8 mouse cellular contexts compared by ENCODE assay signal in the genomic region with DNA sequence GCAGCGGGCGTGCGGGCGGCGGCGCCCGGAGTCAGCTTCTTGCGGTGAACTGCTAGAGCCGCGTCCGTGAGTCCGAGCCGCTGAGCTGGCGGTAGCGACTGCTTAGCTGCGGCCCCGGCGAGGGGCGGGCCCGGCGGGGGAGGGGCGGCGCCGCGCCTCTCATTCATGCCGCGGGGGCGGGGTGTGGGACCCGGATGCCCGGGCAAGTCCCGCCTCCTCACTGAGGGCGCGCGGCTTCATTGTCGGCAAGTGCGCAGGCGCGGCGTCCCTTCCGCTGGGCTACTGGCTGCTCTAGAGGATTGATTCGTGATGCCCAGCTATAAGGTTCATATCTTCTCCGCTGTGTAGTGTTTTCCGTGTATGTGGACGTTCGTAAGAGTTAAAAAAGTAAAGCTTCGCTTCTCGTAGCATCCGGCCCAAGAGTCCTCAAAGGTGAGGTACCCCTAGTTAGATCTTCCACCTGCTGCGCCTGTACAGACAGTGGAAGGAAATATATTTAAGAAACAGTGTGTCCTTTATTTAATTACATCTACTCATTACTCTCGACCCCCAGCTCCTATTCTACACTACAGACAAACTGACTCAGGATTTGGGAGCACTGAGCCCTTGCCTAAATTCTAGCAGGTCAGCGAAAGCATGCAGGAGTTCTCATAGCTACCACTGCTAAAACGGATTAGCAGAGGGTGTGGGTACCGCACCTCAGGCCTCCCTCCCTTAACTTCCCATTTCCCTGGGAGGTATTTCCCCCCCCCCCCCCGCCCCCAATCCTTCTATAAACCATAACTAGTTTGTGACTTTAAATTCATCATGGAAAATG. TPM values are rescaled to one million over a fixed set of nuclear protein-coding genes. Genes with fewer than 3 reads are reported as not detected.
DNase-seq lines count a peak whose midpoint lies in the region; ATAC-seq and TF ChIP-seq lines count a peak whose summit lies in the region.

Gene Rnf24 (minus strand): TSS at position 146 of the 817 bp plus-strand sequence.

- no peaks in the 10 kb centered on the region for H3K36me3 ChIP-seq in E14TG2a.4 (ENCODE audit: insufficient read depth, low read length)
- H3K36me3 ChIP-seq in forebrain, embryonic 13.5 days (ENCODE audit: poor library complexity, severe bottlenecking): no peaks in the 10 kb centered on the region
- no peaks in the 10 kb centered on the region for H3K36me3 ChIP-seq in neural tube, embryonic 15.5 days

- H3K4me2 ChIP-seq in forebrain, embryonic 13.5 days: peak within 1 kb of the TSS; percentile 71
- H3K4me2 ChIP-seq in neural tube, embryonic 15.5 days: peak within 1 kb of the TSS; percentile 69

- peaks cover 7% of the 10 kb centered on the region for H3K27me3 ChIP-seq in E14TG2a.4 (ENCODE audit: insufficient read depth, low read length)
- H3K27me3 ChIP-seq in forebrain, embryonic 13.5 days: no peaks in the 10 kb centered on the region
- no peaks in the 10 kb centered on the region for H3K27me3 ChIP-seq in neural tube, embryonic 15.5 days (replicated peaks)

- TF ChIP-seq CTCF in E14TG2a.4 (conservative IDR thresholded peaks at IDR 0.05; ENCODE audit: low read length): no peak

- H3K27ac ChIP-seq in forebrain, embryonic 13.5 days: peak within 1 kb of the TSS; percentile 96
- H3K27ac ChIP-seq in neural tube, embryonic 15.5 days (replicated peaks): peak within 1 kb of the TSS; percentile 98

- H3K4me3 ChIP-seq in E14TG2a.4 (replicated peaks; ENCODE audit: low read length): peak within 1 kb of the TSS; percentile 95
- peak within 1 kb of the TSS; percentile 94 for H3K4me3 ChIP-seq in forebrain, embryonic 13.5 days
- H3K4me3 ChIP-seq in neural tube, embryonic 15.5 days (replicated peaks): peak within 1 kb of the TSS; percentile 98

- intact Hi-C loops in heart, postnatal 14 days (cut with DNase I): loop anchor here (5.0 kb wide), 1 partner anchor 64 kb away; no protein-coding TSS in a partner anchor

- ATAC-seq in forebrain, embryonic 13.5 days: peak; percentile 98
- ATAC-seq in neural tube, embryonic 15.5 days (ENCODE audit: low FRiP score): peak; percentile 97

- under 1% methylated on average over 42 of the region's 54 CpGs for WGBS in forebrain, embryonic 13.5 days
- under 1% methylated on average over 52 of the region's 54 CpGs for WGBS in neural tube, embryonic 15.5 days

- H3K4me1 ChIP-seq in E14TG2a.4 (replicated peaks; ENCODE audit: low read depth, low read length): peaks cover 28% of the 10 kb centered on the region
- peaks cover 17% of the 10 kb centered on the region for H3K4me1 ChIP-seq in forebrain, embryonic 13.5 days
- H3K4me1 ChIP-seq in neural tube, embryonic 15.5 days: peaks cover 19% of the 10 kb centered on the region

- H3K9ac ChIP-seq in forebrain, embryonic 13.5 days: peak within 1 kb of the TSS; percentile 98
- peak within 1 kb of the TSS; percentile 100 for H3K9ac ChIP-seq in neural tube, embryonic 15.5 days (replicated peaks)

- DNase-seq in c-Kit-positive CD71-positive TER-119-positive erythroid progenitor cells, embryonic 14.5 days (ENCODE audit: low spot score): peak; percentile 92
- peak; percentile 99 to 100 for DNase-seq in heart, postnatal 14 days
- peak; percentile 99 for DNase-seq in layer of hippocampus, adult 11-12 months (ENCODE audit: low spot score)
- DNase-seq in lung, adult 18-20 months: peak; percentile 97
- DNase-seq in testis, postnatal 14 days (ENCODE audit: low spot score): peak; percentile 97

- H3K9me3 ChIP-seq in E14TG2a.4 (ENCODE audit: low read length): no peaks in the 10 kb centered on the region
- H3K9me3 ChIP-seq in forebrain, embryonic 13.5 days (replicated peaks): no peaks in the 10 kb centered on the region
- H3K9me3 ChIP-seq in neural tube, embryonic 15.5 days (replicated peaks): no peaks in the 10 kb centered on the region

RNA-seq across cellular contexts. Expression of gene Rnf24, which starts in this region (rescaled TPM):
- 14.6 and 15.5 TPM in 2 replicates for polyA plus RNA-seq in forebrain, embryonic 13.5 days (2015; fragmentation: Nextera tagmentation; extraction: Ambion mirVana)
- total RNA-seq in heart, postnatal 14 days (2021): 1 to 10 TPM; 3.4 to 3.9 TPM
- polyA plus RNA-seq in neural tube, embryonic 15.5 days (2015; fragmentation: Nextera tagmentation; extraction: Ambion mirVana): 13.2 and 14.9 TPM in 2 replicates

Comparison
In these comparisons a context has a peak if more than half of its experiments do, and no peak if none do; other contexts are left out.
1. Peak in every context shown above with its lines: DNase-seq, ATAC-seq, H3K4me3 ChIP-seq and H3K27ac ChIP-seq.